Mouse (Mus musculus): ENCODE measurements around the gene Arid1b.

GRCm38 (mm10) chr17:5255618-5255933 lies 261.4 kb downstream of the Arid1b start:
- TF ChIP-seq CTCF (IDR thresholded peaks at IDR 0.05), result no peak
- no peak for TF ChIP-seq POLR2A (IDR thresholded peaks at IDR 0.05; ENCODE audit: insufficient read depth, low read depth, low read length)
- TF ChIP-seq EP300 (IDR thresholded peaks at IDR 0.05; ENCODE audit: insufficient read depth, low read depth, low read length), result no peak

Data from heart, adult 2 months (tissue).